Mouse (Mus musculus): ENCODE data around the gene Nanog. TPM values are rescaled to one million over a fixed set of nuclear protein-coding genes. Genes with fewer than 3 reads are reported as not detected.

Nanog gene
- polyA plus RNA-seq (2015; fragmentation: Nextera tagmentation; extraction: Ambion mirVana), result 0.24 and 0.58 TPM in 2 replicates

DNA sequence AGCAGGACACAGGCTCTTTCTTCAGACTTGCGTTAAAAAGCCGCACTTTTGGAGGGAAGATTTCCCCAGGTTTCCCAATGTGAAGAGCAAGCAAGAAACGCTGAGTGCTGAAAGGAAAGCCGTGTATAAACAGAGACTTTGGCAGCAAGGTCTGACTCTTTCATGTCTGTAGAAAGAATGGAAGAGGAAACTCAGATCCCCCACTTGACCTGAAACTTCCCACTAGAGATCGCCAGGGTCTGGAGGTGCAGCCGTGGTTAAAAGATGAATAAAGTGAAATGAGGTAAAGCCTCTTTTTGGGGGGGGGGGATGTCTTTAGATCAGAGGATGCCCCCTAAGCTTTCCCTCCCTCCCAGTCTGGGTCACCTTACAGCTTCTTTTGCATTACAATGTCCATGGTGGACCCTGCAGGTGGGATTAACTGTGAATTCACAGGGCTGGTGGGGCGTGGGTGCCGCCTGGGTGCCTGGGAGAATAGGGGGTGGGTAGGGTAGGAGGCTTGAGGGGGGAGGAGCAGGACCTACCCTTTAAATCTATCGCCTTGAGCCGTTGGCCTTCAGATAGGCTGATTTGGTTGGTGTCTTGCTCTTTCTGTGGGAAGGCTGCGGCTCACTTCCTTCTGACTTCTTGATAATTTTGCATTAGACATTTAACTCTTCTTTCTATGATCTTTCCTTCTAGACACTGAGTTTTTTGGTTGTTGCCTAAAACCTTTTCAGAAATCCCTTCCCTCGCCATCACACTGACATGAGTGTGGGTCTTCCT, at the start of gene Nanog:
TSS of gene Nanog (plus strand) at position 454 of the 765 bp plus-strand sequence.

Other genes starting within 250 kb of the Nanog start
- 0.48 and 0.67 TPM in 2 replicates for gene Rimklb, start 208.7 kb upstream of the Nanog start, polyA plus RNA-seq (2015; fragmentation: Nextera tagmentation; extraction: Ambion mirVana)
- 291 and 362 TPM in 2 replicates for gene Mfap5, start 201.6 kb upstream of the Nanog start, polyA plus RNA-seq (2015; fragmentation: Nextera tagmentation; extraction: Ambion mirVana)
- not detected in 2 replicates for gene Aicda, start 153.7 kb upstream of the Nanog start, polyA plus RNA-seq (2015; fragmentation: Nextera tagmentation; extraction: Ambion mirVana)
- gene Apobec1, start 105.0 kb upstream of the Nanog start, polyA plus RNA-seq (2015; fragmentation: Nextera tagmentation; extraction: Ambion mirVana), result 4.8 and 7.1 TPM in 2 replicates
- gene Gdf3, start 97.4 kb upstream of the Nanog start, polyA plus RNA-seq (2015; fragmentation: Nextera tagmentation; extraction: Ambion mirVana), result not detected in 2 replicates
- not detected in 2 replicates for gene Dppa3, start 81.1 kb upstream of the Nanog start, polyA plus RNA-seq (2015; fragmentation: Nextera tagmentation; extraction: Ambion mirVana)
- 4.4 and 5.1 TPM in 2 replicates for gene Slc2a3, start 94.2 kb downstream of the Nanog start, polyA plus RNA-seq (2015; fragmentation: Nextera tagmentation; extraction: Ambion mirVana)
- 5.3 TPM in 2 replicates for gene Foxj2, start 112.4 kb downstream of the Nanog start, polyA plus RNA-seq (2015; fragmentation: Nextera tagmentation; extraction: Ambion mirVana)
- 5.4 and 16.3 TPM in 2 replicates for gene C3ar1, start 148.7 kb downstream of the Nanog start, polyA plus RNA-seq (2015; fragmentation: Nextera tagmentation; extraction: Ambion mirVana)
- gene Necap1, start 167.0 kb downstream of the Nanog start, polyA plus RNA-seq (2015; fragmentation: Nextera tagmentation; extraction: Ambion mirVana), result 31.6 and 39.2 TPM in 2 replicates
- 5.9 TPM in 2 replicates for gene Clec4a1, start 214.4 kb downstream of the Nanog start, polyA plus RNA-seq (2015; fragmentation: Nextera tagmentation; extraction: Ambion mirVana)
- 4.7 TPM in 2 replicates for gene Clec4a3, start 245.0 kb downstream of the Nanog start, polyA plus RNA-seq (2015; fragmentation: Nextera tagmentation; extraction: Ambion mirVana)

Measured in urinary bladder, postnatal 0 days (tissue).